Mouse (Mus musculus): ENCODE data around the gene Gm1553. TPM values are rescaled to one million over a fixed set of nuclear protein-coding genes. Genes with fewer than 3 reads are reported as not detected.

Gm1553 gene
- not detected in 4 replicates for total RNA-seq (2023)

DNA sequence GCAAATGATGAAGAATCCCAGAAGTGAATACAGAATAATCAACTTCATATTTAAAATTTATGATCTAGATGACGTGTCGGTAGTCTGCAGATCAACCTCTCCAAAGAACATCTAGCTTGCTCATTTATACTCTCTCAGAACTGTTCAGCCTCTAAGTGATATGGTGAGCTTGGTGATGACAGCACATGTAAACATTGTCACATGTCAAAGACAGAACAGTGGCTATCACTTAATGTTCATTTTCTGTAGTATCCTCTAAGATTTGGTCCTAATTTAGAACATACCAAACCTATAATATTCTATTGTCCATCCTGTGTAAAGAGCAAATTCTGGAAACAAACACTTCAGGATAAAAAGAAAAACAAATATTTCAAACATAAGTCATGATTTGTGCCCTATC lies at the start of gene Gm1553:
Gm1553 (minus strand) TSS at position 101 of the 400 bp plus-strand sequence.

Other genes starting within 250 kb of the Gm1553 start
- gene 4932415D10Rik, start 176.0 kb downstream of the Gm1553 start, total RNA-seq (2023), result not detected in 4 replicates
- 3.9 to 5.8 TPM (median 4.9 TPM) in 4 replicates for gene Gm4924, start 138.4 kb downstream of the Gm1553 start, total RNA-seq (2023)
- 13.2 to 17.1 TPM (median 15.6 TPM) in 4 replicates for gene 1190007I07Rik, start 130.6 kb upstream of the Gm1553 start, total RNA-seq (2023)
- gene Tdg, start 137.2 kb upstream of the Gm1553 start, total RNA-seq (2023), result 93.3 to 107 TPM (median 104 TPM) in 4 replicates
- not detected in 4 replicates for gene Glt8d2, start 198.0 kb upstream of the Gm1553 start, total RNA-seq (2023)
- 22.8 to 31.5 TPM (median 25.6 TPM) in 4 replicates for gene Hcfc2, start 203.5 kb upstream of the Gm1553 start, total RNA-seq (2023)

Measured in B cell, adult 62 days (primary cell).